Mouse (Mus musculus) megakaryocyte, embryonic 14.5 days (primary cell): ENCODE results near the gene Rab23.

Source experiments
- FLI1 ChIP-seq: IDR thresholded peaks from 2 replicates; pipeline ENCODE4 v1.6.1; 2012; ENCODE audit warnings: low read length, inconsistent platforms, mixed read lengths
- GATA1 ChIP-seq: IDR thresholded peaks from 3 replicates; pipeline ENCODE4 v1.6.1; 2012; ENCODE audit warnings: mixed read lengths, low read length, inconsistent platforms, borderline replicate concordance

GRCm38 (mm10) chr1:33754965-33755735 is 35.5 kb downstream of the Rab23 start:
- TF ChIP-seq FLI1 (no peak), GATA1 (no peak)
